Mouse (Mus musculus) gastrocnemius, postnatal 4 days (tissue): Measurements from ENCODE around the gene Gm3033. TPM values are rescaled to one million over a fixed set of nuclear protein-coding genes. Genes with fewer than 3 reads are reported as not detected.
"Not testable (repeated sequence)": the region's sequence is repeated elsewhere in the genome, so short reads cannot be mapped to it uniquely, and the experiment has no call there.

Source experiments
- DNase-seq, 2 experiments: peaks; one replicate each; pipeline ENCODE4 v3.0.0; 2021 to 2022; ENCODE audit warnings: low spot score in 2 of 2, mixed read lengths in 2 of 2
- long read RNA-seq, 2 experiments: library from polyadenylated mRNA; stranded (forward); transcript quantifications; one replicate each; pipeline ENCODE4 v2.0.0; 2021
- total RNA-seq, 2 experiments: library from RNA; stranded (reverse); gene quantifications; 2 replicates each; pipeline ENCODE4 v1.2.3; 2021

Gm3033 gene
- not detected for total RNA-seq
- long read RNA-seq, experiment 1, result 0 reads
- long read RNA-seq, experiment 2, result 0 reads

DNA sequence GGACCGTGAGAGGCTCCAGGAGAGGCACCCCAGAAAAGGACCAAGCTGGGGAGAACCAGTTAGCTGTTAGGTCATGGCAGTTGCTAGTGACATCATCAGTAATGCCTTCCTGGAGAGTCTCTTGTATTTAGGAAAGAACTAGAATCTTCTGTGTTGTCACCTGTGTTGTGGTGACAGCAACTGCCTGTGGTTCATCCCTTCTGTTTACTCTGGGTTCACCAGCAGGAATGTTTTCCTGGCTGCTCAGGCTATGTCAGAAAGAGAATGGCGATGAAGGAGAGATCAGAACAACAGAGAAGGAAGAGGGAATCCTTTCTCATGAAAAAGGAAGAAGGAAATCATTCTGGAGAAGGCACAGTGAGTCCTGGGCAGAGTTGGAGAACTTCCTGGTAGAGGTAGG is at the start of gene Gm3033:
TSS of gene Gm3033 (plus strand) at position 301 of the 400 bp plus-strand sequence.
- DNase-seq, result not testable (repeated sequence)

DNA sequence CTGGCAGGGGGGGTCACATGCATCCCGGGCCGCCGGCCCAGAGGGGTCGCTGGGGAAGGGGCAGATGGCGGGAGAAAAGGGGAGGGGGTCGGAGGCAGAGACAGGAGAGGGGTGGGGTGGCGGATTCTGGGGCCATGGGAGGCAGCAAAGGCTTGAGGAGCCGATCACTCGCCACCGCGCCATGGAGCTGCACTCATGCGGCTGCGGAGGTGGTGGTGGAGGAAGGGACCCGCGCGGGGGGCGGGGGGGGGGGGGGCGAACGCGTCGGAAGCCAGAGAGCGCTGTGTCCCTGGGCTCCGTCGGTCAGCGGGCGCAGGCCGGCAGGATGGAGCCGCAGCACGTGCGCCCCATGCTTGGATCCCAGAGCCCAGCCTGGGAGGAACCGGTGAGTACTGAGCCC is 36.3 kb upstream of the Gm3033 start, which contains the start of gene Gm3002:
TSS of gene Gm3002 (plus strand) at position 301 of the 400 bp plus-strand sequence.
- DNase-seq, result not testable (repeated sequence)

DNA sequence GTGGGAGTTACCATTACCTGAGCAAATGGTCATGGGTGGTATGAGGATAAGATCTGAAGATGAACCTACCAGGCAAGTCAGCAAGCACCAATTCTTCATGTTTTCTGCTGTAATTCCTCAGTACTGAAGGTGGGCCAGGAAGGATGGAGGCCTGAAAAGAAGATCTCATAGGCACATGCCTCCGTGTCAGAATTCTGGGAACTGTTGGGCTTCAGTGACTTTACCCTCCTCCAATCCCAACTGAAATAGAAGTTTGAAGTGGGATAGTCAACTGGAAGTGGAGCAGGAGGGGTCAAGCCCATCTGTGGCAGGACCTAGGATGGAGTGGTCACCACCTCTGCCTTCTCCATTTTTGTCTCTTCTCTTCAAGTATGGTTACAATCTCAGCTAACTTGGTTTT is 37.8 kb downstream of the Gm3033 start, which contains the start of gene Gm2916:
TSS of gene Gm2916 (plus strand) at position 301 of the 400 bp plus-strand sequence.
- not testable (repeated sequence) for DNase-seq

Other genes with a start within 250 kb of the Gm3033 start
- gene Gm3012, start 211.7 kb upstream of the Gm3033 start, total RNA-seq, result not detected
- gene Gm3020, start 194.2 kb upstream of the Gm3033 start, total RNA-seq, result 1 to 10 TPM; 1.2 to 1.4 TPM
- not detected for gene Gm3043, start 157.5 kb upstream of the Gm3033 start, total RNA-seq
- under 1 TPM in 1 of 2 experiments, not detected in 1; 0.44 TPM for gene Gm3002, start 36.2 kb upstream of the Gm3033 start, total RNA-seq
- gene Gm2916, start 37.9 kb downstream of the Gm3033 start, total RNA-seq, result not detected
- not detected for gene Gm3029, start 85.5 kb downstream of the Gm3033 start, total RNA-seq
- under 1 TPM in 1 of 2 experiments, not detected in 1; 0.44 TPM for gene Gm3095, start 117.3 kb downstream of the Gm3033 start, total RNA-seq
- gene Gm3099, start 152.1 kb downstream of the Gm3033 start, total RNA-seq, result not detected
- 1 to 10 TPM; 1.3 to 1.6 TPM for gene Gm5796, start 177.7 kb downstream of the Gm3033 start, total RNA-seq
- gene Gm3115, start 237.9 kb downstream of the Gm3033 start, total RNA-seq, result under 1 TPM; 0.15 to 0.70 TPM